Mouse (Mus musculus) heart, postnatal 0 days (tissue): ENCODE data around the gene Ap4b1. TPM values are rescaled to one million over a fixed set of nuclear protein-coding genes. Genes with fewer than 3 reads are reported as not detected.

Experiments used
- ATAC-seq: fragments of 200-750 bp; cut with Nextera tagmentation; 2 replicates; pipeline ENCODE4 v1.8.0; 2017; ENCODE audit warnings: low read depth, moderate number of reproducible peaks, moderate library complexity; ENCODE audit not compliant: insufficient read depth
- DNase-seq: peaks from one replicate; pipeline ENCODE4 v3.0.0-alpha.2; 2016; ENCODE audit warnings: low spot score
- H3K27ac ChIP-seq: fragments of 300-500 bp; sonication (generic); 2 replicates; pipeline ENCODE4 v1.5.1; 2014; ENCODE audit warnings: low read depth, mild to moderate bottlenecking
- H3K27me3 ChIP-seq: fragments of 300-500 bp; sonication (generic); 2 replicates; pipeline ENCODE4 v1.6.1; 2014; ENCODE audit warnings: low read length, mixed read lengths; ENCODE audit not compliant: control insufficient read depth, insufficient read depth
- H3K36me3 ChIP-seq: fragments of 300-500 bp; sonication (generic); replicated peaks from 2 replicates; pipeline ENCODE4 v1.6.1; 2014; ENCODE audit warnings: low read length, mixed read lengths; ENCODE audit not compliant: control insufficient read depth, insufficient read depth
- H3K4me1 ChIP-seq: fragments of 300-500 bp; sonication (generic); 2 replicates; pipeline ENCODE4 v1.6.1; 2014; ENCODE audit warnings: antibody characterized with exemption; ENCODE audit not compliant: control insufficient read depth, insufficient read depth
- H3K4me2 ChIP-seq: fragments of 300-500 bp; sonication (generic); 2 replicates; pipeline ENCODE4 v1.6.1; 2014; ENCODE audit warnings: low read depth, mild to moderate bottlenecking, low read length, moderate library complexity
- H3K4me3 ChIP-seq: fragments of 300-500 bp; sonication (generic); 2 replicates; pipeline ENCODE4 v1.5.1; 2014; ENCODE audit warnings: low read depth, low read length
- H3K9ac ChIP-seq: fragments of 300-500 bp; sonication (generic); replicated peaks from 2 replicates; pipeline ENCODE4 v1.6.1; 2014; ENCODE audit warnings: low read depth, low read length, mixed read lengths
- H3K9me3 ChIP-seq: fragments of 300-500 bp; sonication (generic); replicated peaks from 2 replicates; pipeline ENCODE4 v1.6.1; 2016; ENCODE audit warnings: low read length; ENCODE audit not compliant: control insufficient read depth
- CTCF ChIP-seq: IDR thresholded peaks from 2 replicates; pipeline ENCODE4 v1.5.1; 2016; ENCODE audit warnings: antibody characterized with exemption, control low read depth, low read depth
- EP300 ChIP-seq: IDR thresholded peaks from 2 replicates; pipeline ENCODE4 v1.6.1; 2016; ENCODE audit warnings: antibody characterized with exemption, low read depth
- WGBS: fragments of 180-500 bp; shearing (Covaris S2); extraction: QIAGEN DNeasy Blood & Tissue Kit; methylation state at CpG from one replicate; pipeline ENCODE4 v1.1.7; 2014; 5-methylcytosine and 5-hydroxymethylcytosine counted together
- polyA plus RNA-seq: library from polyadenylated mRNA; unstranded; fragments of >200 nt; fragmentation: Nextera tagmentation; extraction: Ambion mirVana; gene quantifications from 2 replicates; pipeline ENCODE4 v1.2.1, GENCODE M21; 2015
- total RNA-seq: library from RNA; depleted of rRNA; stranded (reverse); fragments of >200 nt; gene quantifications from 2 replicates; pipeline ENCODE4 v1.2.3, GENCODE M21; 2014; ENCODE audit warnings: low replicate concordance; rRNA removed

Ap4b1 gene
- total and polyA plus RNA-seq, 2 experiments from 2014 or later: 14.5 to 38.1 TPM

DNA sequence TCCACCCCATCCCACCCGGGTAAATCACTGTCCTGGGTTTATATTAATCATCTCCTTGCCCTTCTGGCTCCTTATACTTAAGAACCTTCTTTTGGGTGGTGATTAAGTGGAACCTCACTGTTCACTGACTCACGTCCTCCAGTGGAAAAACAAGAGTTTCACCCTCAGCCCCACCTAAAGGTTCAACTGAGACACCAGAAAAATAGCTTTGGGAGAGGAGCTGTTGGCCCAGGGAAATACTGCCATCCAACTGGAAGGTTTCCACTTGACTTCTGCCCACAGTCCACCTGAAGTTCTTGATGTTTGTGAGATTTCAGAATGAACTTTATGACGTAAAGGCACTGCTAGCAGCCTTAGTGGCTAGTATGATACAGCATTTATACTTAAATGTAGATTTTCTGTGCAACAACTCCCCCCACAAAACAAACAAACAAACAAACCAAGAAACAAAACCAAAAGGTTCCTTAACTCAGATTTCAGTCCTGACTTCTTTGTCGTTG lies 53.5 kb downstream of the Ap4b1 start:
- Histone ChIP-seq H3K27ac (no peak overlapping the region), H3K27me3 (no peaks in the 10 kb centered on the region), H3K4me1 (0 out of 2 replicates have a peak, but pooled peaks cover 4% of the 10 kb centered on the region), H3K9me3 (no peaks in the 10 kb centered on the region), H3K4me3 (no peak overlapping the region), H3K4me2 (no peak overlapping the region), H3K9ac (no peak overlapping the region), H3K36me3 (no peaks in the 10 kb centered on the region)
- TF ChIP-seq CTCF: no peak
- TF ChIP-seq EP300: no peak
- ATAC-seq: no peak
- DNase-seq: no peak
- 74% methylated on average over 4 of the region's 4 CpGs for WGBS

DNA sequence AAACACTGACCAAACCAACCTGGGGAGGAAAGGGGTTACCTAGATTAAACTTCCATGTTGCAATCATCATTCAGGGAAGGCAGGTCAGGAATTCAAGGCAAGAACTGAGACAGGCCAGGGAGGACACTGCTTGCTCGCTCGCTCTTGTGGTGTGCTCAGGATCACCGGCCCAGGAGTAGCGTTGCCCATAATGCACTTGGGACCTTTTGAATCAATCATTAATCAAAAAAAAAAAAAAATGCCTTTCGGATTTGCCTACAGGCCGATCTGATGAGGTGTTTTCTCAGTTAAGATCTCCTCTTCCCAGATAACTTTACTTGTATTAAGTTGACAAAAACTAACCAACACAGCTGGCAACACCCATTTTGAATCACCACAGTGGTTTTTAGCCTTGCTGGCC lies 54.9 kb downstream of the Ap4b1 start:
- DNase-seq: no peak
- no peaks in the 10 kb centered on the region for H3K9me3 ChIP-seq
- no peak overlapping the region for H3K9ac ChIP-seq
- no peak for TF ChIP-seq EP300
- TF ChIP-seq CTCF: no peak
- H3K4me1 ChIP-seq: 0 out of 2 replicates have a peak, but pooled peaks cover 4% of the 10 kb centered on the region
- H3K36me3 ChIP-seq: no peaks in the 10 kb centered on the region
- 91% methylated on average over 6 of the region's 6 CpGs for WGBS
- H3K4me2 ChIP-seq: no peak overlapping the region
- H3K27ac ChIP-seq: no peak overlapping the region
- no peak for ATAC-seq
- no peaks in the 10 kb centered on the region for H3K27me3 ChIP-seq
- H3K4me3 ChIP-seq: no peak overlapping the region

DNA sequence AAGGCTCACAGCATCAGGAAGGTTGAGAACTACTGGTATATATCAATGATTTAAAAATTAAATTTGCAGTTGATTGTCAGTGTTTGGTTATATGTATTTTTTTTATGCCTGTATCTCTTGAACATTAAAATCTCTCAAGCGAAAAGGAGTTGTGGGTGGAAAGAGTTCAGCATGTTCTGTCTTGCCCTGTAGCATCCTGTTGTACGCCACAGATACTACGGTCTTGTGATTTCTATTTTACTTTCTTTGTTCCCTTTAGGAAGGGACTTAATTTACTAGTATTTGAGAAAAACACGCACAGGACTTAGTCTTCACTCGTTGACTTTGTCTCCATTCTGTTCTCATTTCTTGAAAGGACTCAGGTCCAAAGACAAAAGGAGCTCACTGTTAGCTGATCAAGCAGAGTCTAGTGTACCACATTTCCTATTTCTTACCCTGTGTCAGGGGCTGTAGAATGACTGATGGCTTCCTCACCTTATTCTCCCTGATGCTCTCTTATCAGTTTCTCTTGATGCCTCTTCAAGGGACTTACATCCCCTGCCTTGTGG lies 58.2 kb downstream of the Ap4b1 start:
- DNase-seq: no peak
- no peaks in the 10 kb centered on the region for H3K4me1 ChIP-seq
- no peaks in the 10 kb centered on the region for H3K9me3 ChIP-seq
- H3K4me3 ChIP-seq: no peak overlapping the region
- TF ChIP-seq CTCF: no peak
- TF ChIP-seq EP300: no peak
- no peak overlapping the region for H3K27ac ChIP-seq
- H3K4me2 ChIP-seq: no peak overlapping the region
- ATAC-seq: no peak
- WGBS: 84% methylated on average over 5 of the region's 5 CpGs
- no peak overlapping the region for H3K9ac ChIP-seq
- no peaks in the 10 kb centered on the region for H3K36me3 ChIP-seq
- H3K27me3 ChIP-seq: no peaks in the 10 kb centered on the region

DNA sequence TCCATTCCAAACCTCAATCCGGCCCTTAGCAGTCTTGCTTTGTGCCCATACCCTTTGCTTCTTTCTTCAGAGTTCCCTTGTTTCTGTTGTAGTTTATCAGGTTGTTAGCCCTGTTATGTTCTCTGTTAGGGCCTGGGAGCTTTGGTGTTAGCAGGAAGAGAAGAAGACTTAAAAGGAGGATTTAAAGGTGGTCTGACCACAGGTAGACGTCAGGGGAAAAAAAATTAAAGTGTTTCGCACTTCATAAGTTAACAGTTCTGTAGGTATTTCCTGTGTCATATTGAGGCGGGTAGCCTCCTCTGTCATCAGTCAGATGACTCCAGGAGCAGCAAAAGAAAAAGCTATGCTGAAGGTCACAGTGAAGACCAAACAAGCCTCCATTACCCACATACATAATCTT lies 58.7 kb downstream of the Ap4b1 start:
- Histone ChIP-seq H3K27me3 (no peaks in the 10 kb centered on the region), H3K4me2 (no peak overlapping the region), H3K36me3 (no peaks in the 10 kb centered on the region), H3K27ac (no peak overlapping the region), H3K9ac (no peak overlapping the region), H3K4me1 (no peaks in the 10 kb centered on the region), H3K9me3 (no peaks in the 10 kb centered on the region), H3K4me3 (no peak overlapping the region)
- 74% methylated on average over 4 of the region's 4 CpGs for WGBS
- ATAC-seq (no peak), DNase-seq (no peak)
- TF ChIP-seq CTCF: no peak
- TF ChIP-seq EP300: no peak

Other genes with a start within 250 kb of the Ap4b1 start
- not detected in 2 replicates for gene Syt6, start 234.3 kb upstream of the Ap4b1 start, total RNA-seq
- not detected in 2 replicates for gene Syt6, start 234.3 kb upstream of the Ap4b1 start, polyA plus RNA-seq
- gene Atg4a-ps, start 163.5 kb upstream of the Ap4b1 start, total RNA-seq: not detected in 2 replicates
- 0.07 and 0.10 TPM in 2 replicates for gene Atg4a-ps, start 163.5 kb upstream of the Ap4b1 start, polyA plus RNA-seq
- gene Olfml3, start 71.5 kb upstream of the Ap4b1 start, total RNA-seq: 14.0 and 20.5 TPM in 2 replicates
- 10.6 and 11.4 TPM in 2 replicates for gene Olfml3, start 71.5 kb upstream of the Ap4b1 start, polyA plus RNA-seq
- not detected in 2 replicates for gene Gm10964, start 70.2 kb upstream of the Ap4b1 start, total RNA-seq
- gene Gm10964, start 70.2 kb upstream of the Ap4b1 start, polyA plus RNA-seq: not detected in 2 replicates
- 56.9 and 61.1 TPM in 2 replicates for gene Hipk1, start 18.0 kb upstream of the Ap4b1 start, total RNA-seq
- 6.1 and 7.0 TPM in 2 replicates for gene Hipk1, start 18.0 kb upstream of the Ap4b1 start, polyA plus RNA-seq
- 3.5 and 3.9 TPM in 2 replicates for gene Dclre1b, start 76 bp upstream of the Ap4b1 start, total RNA-seq
- 13.5 and 14.2 TPM in 2 replicates for gene Dclre1b, start 76 bp upstream of the Ap4b1 start, polyA plus RNA-seq
- 0.50 TPM in 1 of 2 replicates, not detected in the other for gene Gm43064, start 53 bp downstream of the Ap4b1 start, total RNA-seq
- gene Gm43064, start 53 bp downstream of the Ap4b1 start, polyA plus RNA-seq: 0.37 TPM in 1 of 2 replicates, not detected in the other
- gene Bcl2l15, start 23.1 kb downstream of the Ap4b1 start, total RNA-seq: not detected in 2 replicates
- 0.15 and 0.25 TPM in 2 replicates for gene Bcl2l15, start 23.1 kb downstream of the Ap4b1 start, polyA plus RNA-seq
- gene Ptpn22, start 50.3 kb downstream of the Ap4b1 start, total RNA-seq: 0.11 TPM in 1 of 2 replicates, not detected in the other
- gene Ptpn22, start 50.3 kb downstream of the Ap4b1 start, polyA plus RNA-seq: 0.77 and 0.84 TPM in 2 replicates
- gene Rsbn1, start 104.6 kb downstream of the Ap4b1 start, total RNA-seq: 5.2 and 7.9 TPM in 2 replicates
- gene Rsbn1, start 104.6 kb downstream of the Ap4b1 start, polyA plus RNA-seq: 4.7 and 4.8 TPM in 2 replicates
- 6.2 and 10.1 TPM in 2 replicates for gene Phtf1, start 158.6 kb downstream of the Ap4b1 start, total RNA-seq
- 6.6 and 7.8 TPM in 2 replicates for gene Phtf1, start 158.6 kb downstream of the Ap4b1 start, polyA plus RNA-seq